Mouse (Mus musculus): ENCODE data around the gene Zfp583.

Gene Zfp583

DNA sequence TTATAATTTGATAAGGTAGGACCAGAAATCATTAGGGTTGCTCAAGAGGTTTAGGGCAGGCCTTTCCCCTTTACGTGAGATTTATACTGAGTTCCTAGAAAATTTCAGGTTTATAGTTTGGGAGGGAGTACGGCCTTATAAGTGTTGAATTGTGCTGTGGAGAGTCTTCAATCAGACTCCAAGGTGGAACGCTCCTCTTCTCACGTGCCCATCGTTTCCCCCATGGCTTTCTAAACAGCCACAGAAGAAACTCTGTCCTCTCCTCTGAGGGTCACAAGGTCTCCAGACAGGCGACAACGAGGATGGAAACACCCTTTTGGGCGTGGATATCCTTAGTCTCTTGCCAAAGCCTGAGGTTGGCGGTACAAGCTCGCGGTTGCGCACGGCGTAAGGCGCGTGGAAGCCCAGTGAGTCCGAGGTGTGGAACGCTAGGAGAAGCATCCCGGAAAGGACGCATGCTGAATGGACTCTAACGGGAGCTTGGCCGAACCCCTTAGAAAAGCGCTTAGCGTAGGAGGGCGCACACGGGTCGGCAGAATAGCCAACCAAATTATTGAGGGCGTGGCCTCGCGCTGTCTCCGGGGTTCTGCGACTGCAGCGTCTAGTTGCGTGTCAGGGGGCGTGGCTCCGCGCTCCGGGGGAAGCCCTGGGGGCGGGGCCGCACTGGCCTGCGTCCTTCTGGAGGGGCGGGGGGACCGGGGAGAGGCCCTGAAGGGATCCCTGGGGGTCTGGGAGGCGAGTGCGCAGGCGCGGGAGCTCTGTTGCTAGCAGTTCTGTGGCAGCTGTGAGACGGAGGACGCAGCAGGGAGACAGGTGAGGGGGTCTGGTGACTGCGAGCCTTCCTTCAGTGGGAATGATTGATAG lies 45.0 kb downstream of the Zfp583 start, which contains the start of gene Zfp667:
Gene Zfp667, plus strand, starts transcription at position 738 of the 864 bp plus-strand sequence.
- DNase-seq (ENCODE audit: low read depth) = peak; percentile 97

- DNase-seq (ENCODE audit: low read depth) = no peak
These were observed 45.7 kb downstream of the Zfp583 start for GRCm38 (mm10) chr7:6285366-6285765.

GRCm38 (mm10) chr7:6284442-6285012 lies 46.6 kb downstream of the Zfp583 start:
- no peak for DNase-seq (ENCODE audit: low read depth)

GRCm38 (mm10) chr7:6283451-6284075 lies 47.5 kb downstream of the Zfp583 start:
- peak; percentile 91 for DNase-seq (ENCODE audit: low read depth)

DNA sequence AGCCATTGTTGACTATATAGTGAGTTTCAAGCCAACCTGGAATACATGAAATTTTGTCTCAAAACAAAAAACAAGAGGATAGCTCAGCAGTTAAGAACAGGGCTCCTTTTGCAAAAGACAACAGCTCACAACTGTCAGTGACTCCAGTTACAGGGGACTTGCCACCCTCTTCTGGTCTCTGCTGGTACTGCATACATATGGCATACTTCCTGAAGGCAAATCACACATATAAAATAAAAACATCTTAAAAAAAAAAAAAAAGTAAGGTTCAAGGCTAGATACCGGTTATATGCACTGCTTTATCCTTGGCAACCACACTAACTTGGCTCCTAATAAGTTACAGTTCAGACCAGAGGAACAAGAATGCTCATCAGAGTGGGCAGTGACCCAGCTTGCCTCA lies 48.3 kb downstream of the Zfp583 start:
- peak; percentile 93 for DNase-seq (ENCODE audit: low read depth)

DNA sequence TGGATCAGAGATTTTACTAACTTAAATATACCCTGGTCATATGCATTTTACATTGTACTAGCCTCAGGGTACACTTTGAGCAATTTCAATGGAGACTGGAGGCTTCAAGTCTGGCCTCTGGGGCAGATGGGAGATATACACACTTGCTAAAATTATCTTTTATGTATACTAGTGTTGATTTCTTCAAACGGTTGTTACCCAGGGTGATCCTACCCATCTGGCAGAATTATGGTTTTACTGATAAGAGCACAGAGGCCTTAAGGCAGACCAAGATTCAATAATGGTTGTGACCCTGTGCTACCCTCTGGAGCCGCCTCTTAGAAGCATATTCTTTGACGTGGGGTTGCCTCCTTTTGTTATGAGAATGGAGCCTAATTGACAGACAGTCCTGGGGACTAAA lies 53.2 kb downstream of the Zfp583 start:
- no peak for DNase-seq (ENCODE audit: low read depth)

- DNase-seq (ENCODE audit: low read depth) = peak; percentile 51
These were observed 65.4 kb downstream of the Zfp583 start for GRCm38 (mm10) chr7:6265695-6266094.

All from NIH3T3 (cell line).